Mouse (Mus musculus): ENCODE results near the gene Slc2a13. TPM values are rescaled to one million over a fixed set of nuclear protein-coding genes. Genes with fewer than 3 reads are reported as not detected.

The Slc2a13 gene
- polyA plus RNA-seq, 1 experiment, result 4.2 TPM

DNA sequence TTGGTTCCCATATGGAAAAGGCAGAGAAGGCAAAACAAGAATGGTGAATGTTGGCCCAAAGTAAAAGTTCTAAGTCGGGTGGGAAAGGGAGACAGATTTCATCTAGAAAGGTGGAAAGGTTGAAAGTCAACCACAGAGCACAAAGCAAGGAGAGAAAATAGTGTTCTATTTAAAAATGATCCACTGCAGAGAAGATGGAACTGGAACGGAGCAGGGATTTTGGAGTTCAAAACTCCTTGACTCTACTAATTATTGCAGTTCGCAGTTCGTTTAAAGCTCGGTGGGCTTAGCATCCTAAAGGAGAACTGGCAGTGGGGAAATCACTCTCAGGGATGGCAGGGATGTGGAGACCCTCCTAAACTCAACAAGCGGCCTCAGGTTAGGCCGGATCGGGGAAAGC, 1.1 kb downstream of the Slc2a13 start:
- Histone ChIP-seq H3K4me1 (ENCODE audit: control insufficient read depth, insufficient read depth, low read length) (no peaks in the 10 kb centered on the region), H3K4me3 (ENCODE audit: insufficient read depth, low read length) (peak overlapping the region; percentile 59), H3K27ac (ENCODE audit: insufficient read depth, low read length) (no peak overlapping the region)
- no peak for TF ChIP-seq POLR2A (IDR thresholded peaks at IDR 0.05; ENCODE audit: low read depth, low read length)
- no peak for TF ChIP-seq CTCF (IDR thresholded peaks at IDR 0.05; ENCODE audit: borderline replicate concordance, insufficient read depth, low read length)

GRCm38 (mm10) chr15:91566784-91567183, 6.3 kb downstream of the Slc2a13 start:
- TF ChIP-seq CTCF (IDR thresholded peaks at IDR 0.05; ENCODE audit: borderline replicate concordance, insufficient read depth, low read length) (no peak), POLR2A (IDR thresholded peaks at IDR 0.05; ENCODE audit: low read depth, low read length) (no peak)
- no peak overlapping the region for H3K27ac ChIP-seq (ENCODE audit: insufficient read depth, low read length)
- no peaks in the 10 kb centered on the region for H3K4me1 ChIP-seq (ENCODE audit: control insufficient read depth, insufficient read depth, low read length)
- no peak overlapping the region for H3K4me3 ChIP-seq (ENCODE audit: insufficient read depth, low read length)

DNA sequence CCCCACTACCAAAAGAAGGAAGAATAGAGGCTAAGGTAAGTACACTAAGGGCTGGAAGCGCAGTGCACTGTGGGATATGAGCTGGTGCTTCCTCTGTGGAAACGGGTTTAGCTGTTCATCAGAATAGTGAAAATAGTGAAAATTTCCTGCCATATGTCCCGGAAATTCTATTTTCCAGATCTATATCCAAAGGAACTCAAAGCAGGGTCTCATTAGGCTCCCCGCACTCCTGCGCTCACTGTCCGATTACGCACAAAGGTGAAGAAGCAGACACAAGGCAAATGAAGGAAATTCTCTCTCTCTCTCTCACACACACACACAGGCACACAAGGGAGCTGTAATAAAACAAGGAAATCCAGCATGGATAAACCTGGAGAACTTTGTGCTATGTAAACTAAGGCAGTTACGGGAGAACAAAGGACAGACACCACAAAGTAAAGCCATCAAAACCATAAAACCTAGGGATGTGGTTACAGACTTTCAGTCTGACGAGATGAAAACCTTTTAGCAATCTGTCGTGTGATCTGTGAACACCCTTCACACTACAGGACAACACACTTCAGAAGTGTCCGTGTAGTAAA, 7.9 kb downstream of the Slc2a13 start:
- no peaks in the 10 kb centered on the region for H3K4me1 ChIP-seq (ENCODE audit: control insufficient read depth, insufficient read depth, low read length)

GRCm38 (mm10) chr15:91561728-91562127, 11.3 kb downstream of the Slc2a13 start:
- Histone ChIP-seq H3K27ac (ENCODE audit: insufficient read depth, low read length) (no peak overlapping the region), H3K4me3 (ENCODE audit: insufficient read depth, low read length) (no peak overlapping the region), H3K4me1 (ENCODE audit: control insufficient read depth, insufficient read depth, low read length) (no peaks in the 10 kb centered on the region)
- TF ChIP-seq CTCF (IDR thresholded peaks at IDR 0.05; ENCODE audit: borderline replicate concordance, insufficient read depth, low read length) (no peak), POLR2A (IDR thresholded peaks at IDR 0.05; ENCODE audit: low read depth, low read length) (no peak)

More for the DNA sequence above, 7.9 kb downstream of the Slc2a13 start:
- TF ChIP-seq POLR2A (IDR thresholded peaks at IDR 0.05; ENCODE audit: low read depth, low read length), result no peak
- no peak for TF ChIP-seq CTCF (IDR thresholded peaks at IDR 0.05; ENCODE audit: borderline replicate concordance, insufficient read depth, low read length)
- no peak overlapping the region for H3K27ac ChIP-seq (ENCODE audit: insufficient read depth, low read length)
- H3K4me3 ChIP-seq (ENCODE audit: insufficient read depth, low read length), result no peak overlapping the region

GRCm38 (mm10) chr15:91555336-91555736, 17.7 kb downstream of the Slc2a13 start:
- H3K4me1 ChIP-seq (ENCODE audit: control insufficient read depth, insufficient read depth, low read length), result no peaks in the 10 kb centered on the region
- TF ChIP-seq POLR2A (IDR thresholded peaks at IDR 0.05; ENCODE audit: low read depth, low read length), result no peak
- no peak for TF ChIP-seq CTCF (IDR thresholded peaks at IDR 0.05; ENCODE audit: borderline replicate concordance, insufficient read depth, low read length)
- H3K4me3 ChIP-seq (ENCODE audit: insufficient read depth, low read length), result no peak overlapping the region

GRCm38 (mm10) chr15:91548586-91549268, 24.3 kb downstream of the Slc2a13 start:
- H3K4me3 ChIP-seq (ENCODE audit: insufficient read depth, low read length), result no peak overlapping the region
- TF ChIP-seq POLR2A (IDR thresholded peaks at IDR 0.05; ENCODE audit: low read depth, low read length) (no peak), CTCF (IDR thresholded peaks at IDR 0.05; ENCODE audit: borderline replicate concordance, insufficient read depth, low read length) (no peak)
- no peak overlapping the region for H3K27ac ChIP-seq (ENCODE audit: insufficient read depth, low read length)
- no peaks in the 10 kb centered on the region for H3K4me1 ChIP-seq (ENCODE audit: control insufficient read depth, insufficient read depth, low read length)

More at GRCm38 (mm10) chr15:91555336-91555736, 17.7 kb downstream of the Slc2a13 start:
- no peak overlapping the region for H3K27ac ChIP-seq (ENCODE audit: insufficient read depth, low read length)

- Histone ChIP-seq H3K4me1 (ENCODE audit: control insufficient read depth, insufficient read depth, low read length) (no peaks in the 10 kb centered on the region), H3K4me3 (ENCODE audit: insufficient read depth, low read length) (no peak overlapping the region), H3K27ac (ENCODE audit: insufficient read depth, low read length) (no peak overlapping the region)
- TF ChIP-seq POLR2A (IDR thresholded peaks at IDR 0.05; ENCODE audit: low read depth, low read length) (no peak), CTCF (IDR thresholded peaks at IDR 0.05; ENCODE audit: borderline replicate concordance, insufficient read depth, low read length) (no peak)
These were observed 28.5 kb downstream of the Slc2a13 start for GRCm38 (mm10) chr15:91544586-91544985.

- H3K4me1 ChIP-seq (ENCODE audit: control insufficient read depth, insufficient read depth, low read length), result 0 out of 2 replicates have a peak, but pooled peaks cover 5% of the 10 kb centered on the region
- H3K4me3 ChIP-seq (ENCODE audit: insufficient read depth, low read length), result no peak overlapping the region
- no peak for TF ChIP-seq POLR2A (IDR thresholded peaks at IDR 0.05; ENCODE audit: low read depth, low read length)
- no peak for TF ChIP-seq CTCF (IDR thresholded peaks at IDR 0.05; ENCODE audit: borderline replicate concordance, insufficient read depth, low read length)
- no peak overlapping the region for H3K27ac ChIP-seq (ENCODE audit: insufficient read depth, low read length)
These were observed 34.6 kb downstream of the Slc2a13 start for GRCm38 (mm10) chr15:91538439-91538838.

- TF ChIP-seq CTCF (IDR thresholded peaks at IDR 0.05; ENCODE audit: borderline replicate concordance, insufficient read depth, low read length) (no peak), POLR2A (IDR thresholded peaks at IDR 0.05; ENCODE audit: low read depth, low read length) (no peak)
- no peaks in the 10 kb centered on the region for H3K4me1 ChIP-seq (ENCODE audit: control insufficient read depth, insufficient read depth, low read length)
- H3K27ac ChIP-seq (ENCODE audit: insufficient read depth, low read length), result no peak overlapping the region
- H3K4me3 ChIP-seq (ENCODE audit: insufficient read depth, low read length), result no peak overlapping the region
These were observed 46.2 kb downstream of the Slc2a13 start for GRCm38 (mm10) chr15:91526876-91527275.

GRCm38 (mm10) chr15:91526166-91526565, 46.9 kb downstream of the Slc2a13 start:
- Histone ChIP-seq H3K4me3 (ENCODE audit: insufficient read depth, low read length) (no peak overlapping the region), H3K4me1 (ENCODE audit: control insufficient read depth, insufficient read depth, low read length) (no peaks in the 10 kb centered on the region), H3K27ac (ENCODE audit: insufficient read depth, low read length) (no peak overlapping the region)
- no peak for TF ChIP-seq POLR2A (IDR thresholded peaks at IDR 0.05; ENCODE audit: low read depth, low read length)
- TF ChIP-seq CTCF (IDR thresholded peaks at IDR 0.05; ENCODE audit: borderline replicate concordance, insufficient read depth, low read length), result no peak

All from embryonic fibroblast, embryonic 13.5 days (primary cell).